Mouse (Mus musculus): ENCODE results near the gene Acap3. TPM values are rescaled to one million over a fixed set of nuclear protein-coding genes. Genes with fewer than 3 reads are reported as not detected.

Gene Acap3
- total RNA-seq, 2 experiments from 2014 or later, result 9.0 to 27.8 TPM

DNA sequence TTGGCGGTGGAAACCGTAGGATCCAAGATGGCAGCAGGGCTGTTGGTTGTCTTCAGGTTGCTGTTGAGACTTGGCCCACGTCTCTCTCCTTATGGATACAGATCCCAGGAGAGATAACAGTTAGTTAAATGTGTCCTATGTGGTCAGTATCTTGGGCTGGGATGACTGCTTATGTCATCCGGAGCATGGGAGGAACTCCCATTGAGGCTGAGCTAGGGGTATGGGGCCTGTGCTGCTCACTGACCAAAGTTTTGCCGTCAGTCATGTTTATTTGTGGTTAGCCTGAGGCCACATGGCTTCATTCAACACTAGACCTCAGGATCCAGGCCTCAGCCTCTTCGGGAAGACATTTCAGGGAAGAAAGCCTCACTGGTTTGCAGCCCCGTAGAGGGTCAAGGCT lies 20.2 kb upstream of the Acap3 start:
- ATAC-seq (replicated peaks; ENCODE audit: low FRiP score, low TSS enrichment, poor library complexity, severe bottlenecking), result no peak

DNA sequence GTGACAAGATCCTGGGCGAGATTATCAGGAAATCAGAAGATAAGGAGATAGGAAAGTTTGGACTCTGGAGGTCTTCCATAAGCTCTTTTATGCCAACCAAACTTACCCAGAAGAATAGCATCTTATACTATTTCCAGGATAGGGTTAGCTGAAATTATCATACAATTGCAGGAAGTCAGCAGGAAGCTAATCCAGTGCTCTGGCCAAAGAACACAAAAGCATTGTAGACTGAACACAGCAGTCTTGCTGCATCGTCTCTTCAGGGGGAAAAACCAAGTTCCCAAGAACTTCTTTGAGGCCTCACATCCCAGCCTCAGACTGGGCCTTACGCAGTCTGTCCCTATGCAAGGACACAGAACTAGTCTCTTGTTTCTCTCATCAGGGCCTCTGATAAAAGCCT lies 8.0 kb upstream of the Acap3 start:
- ATAC-seq (replicated peaks; ENCODE audit: low FRiP score, low TSS enrichment, poor library complexity, severe bottlenecking), result no peak

DNA sequence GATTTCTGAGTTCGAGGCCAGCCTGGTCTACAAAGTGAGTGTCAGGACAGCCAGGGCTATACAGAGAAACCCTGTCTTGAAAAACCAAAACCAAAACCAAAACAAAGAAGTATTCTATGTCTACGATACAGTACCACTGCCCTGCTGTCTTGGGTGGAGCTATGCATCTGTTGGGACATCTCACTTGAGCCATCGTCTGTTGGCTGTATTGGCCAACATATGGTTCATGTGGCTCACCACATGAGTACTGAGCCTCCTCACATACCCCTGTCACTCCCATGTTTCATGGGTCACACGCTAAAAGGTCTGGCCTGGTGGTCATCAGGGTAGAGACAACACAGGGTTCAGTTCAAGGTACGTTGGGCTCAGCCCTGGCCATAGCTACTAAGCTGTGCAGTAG lies 5.3 kb upstream of the Acap3 start:
- no peak for ATAC-seq (replicated peaks; ENCODE audit: low FRiP score, low TSS enrichment, poor library complexity, severe bottlenecking)

DNA sequence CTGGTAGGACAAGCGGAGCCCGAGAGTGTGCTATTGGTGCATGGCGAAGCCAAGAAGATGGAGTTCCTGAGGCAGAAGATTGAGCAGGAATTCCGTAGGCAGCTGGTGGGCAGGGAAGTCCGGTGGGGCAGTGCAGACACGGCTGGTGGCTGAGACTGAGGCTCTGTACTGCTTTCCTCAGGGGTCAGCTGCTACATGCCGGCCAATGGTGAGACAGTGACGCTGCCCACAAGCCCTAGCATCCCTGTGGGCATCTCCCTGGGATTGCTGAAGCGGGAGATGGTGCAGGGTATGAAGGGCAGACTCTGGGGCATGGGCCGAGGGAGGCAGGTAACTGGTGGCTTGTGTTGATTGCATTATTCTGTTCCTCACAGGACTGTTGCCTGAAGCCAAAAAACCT lies 3.9 kb upstream of the Acap3 start:
- ATAC-seq (replicated peaks; ENCODE audit: low FRiP score, low TSS enrichment, poor library complexity, severe bottlenecking), result no peak

- no peak for ATAC-seq (replicated peaks; ENCODE audit: low FRiP score, low TSS enrichment, poor library complexity, severe bottlenecking)
Measured at GRCm38 (mm10) chr4:155888181-155888580, 3.4 kb upstream of the Acap3 start.

GRCm38 (mm10) chr4:155889316-155889715 lies 2.3 kb upstream of the Acap3 start:
- no peak for ATAC-seq (replicated peaks; ENCODE audit: low FRiP score, low TSS enrichment, poor library complexity, severe bottlenecking)

DNA sequence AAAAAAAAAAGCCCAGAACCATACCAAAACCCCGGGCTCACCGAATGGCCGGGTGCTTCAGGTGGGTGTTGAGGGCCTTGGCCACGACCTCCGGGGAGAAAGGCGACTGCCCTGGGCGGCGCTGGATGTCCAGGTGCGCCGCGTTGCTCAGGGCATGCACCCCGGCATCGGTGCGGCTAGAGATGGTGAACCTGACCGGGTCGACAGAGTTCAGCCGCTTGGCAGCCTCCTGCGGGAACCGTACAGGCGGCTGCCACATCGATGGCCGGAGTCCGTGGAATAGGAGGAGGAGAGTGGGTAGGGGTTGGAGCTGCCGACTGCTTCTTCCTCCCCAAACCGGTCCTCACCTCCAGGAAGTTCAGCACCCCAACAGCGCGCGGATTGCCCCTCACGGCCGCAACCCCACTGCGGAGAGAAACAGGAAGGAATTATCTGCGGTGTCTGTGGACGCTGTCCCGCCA lies 581 bp upstream of the Acap3 start:
- no peak for ATAC-seq (replicated peaks; ENCODE audit: low FRiP score, low TSS enrichment, poor library complexity, severe bottlenecking)

DNA sequence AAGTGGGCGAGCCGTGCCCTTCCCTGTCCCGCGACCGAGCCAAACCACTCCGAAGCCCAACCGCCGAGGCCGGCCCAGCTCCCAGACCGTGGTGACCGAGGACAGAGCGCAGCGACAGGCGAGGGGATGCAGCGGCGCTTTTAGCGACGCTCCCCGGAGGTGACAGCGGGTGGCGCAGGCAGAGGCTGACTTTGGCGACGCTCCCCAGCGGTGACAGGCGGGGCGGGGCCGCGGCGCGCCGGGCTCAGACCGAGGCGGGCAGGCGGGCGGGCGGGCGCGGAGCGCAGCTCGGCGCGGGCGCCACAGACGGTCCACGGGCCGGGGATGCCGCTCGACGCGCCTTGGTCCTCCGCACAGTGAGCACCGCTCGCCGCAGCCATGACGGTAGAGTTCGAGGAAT lies 395 bp downstream of the Acap3 start:
- peak; percentile 49 for ATAC-seq (replicated peaks; ENCODE audit: low FRiP score, low TSS enrichment, poor library complexity, severe bottlenecking)

DNA sequence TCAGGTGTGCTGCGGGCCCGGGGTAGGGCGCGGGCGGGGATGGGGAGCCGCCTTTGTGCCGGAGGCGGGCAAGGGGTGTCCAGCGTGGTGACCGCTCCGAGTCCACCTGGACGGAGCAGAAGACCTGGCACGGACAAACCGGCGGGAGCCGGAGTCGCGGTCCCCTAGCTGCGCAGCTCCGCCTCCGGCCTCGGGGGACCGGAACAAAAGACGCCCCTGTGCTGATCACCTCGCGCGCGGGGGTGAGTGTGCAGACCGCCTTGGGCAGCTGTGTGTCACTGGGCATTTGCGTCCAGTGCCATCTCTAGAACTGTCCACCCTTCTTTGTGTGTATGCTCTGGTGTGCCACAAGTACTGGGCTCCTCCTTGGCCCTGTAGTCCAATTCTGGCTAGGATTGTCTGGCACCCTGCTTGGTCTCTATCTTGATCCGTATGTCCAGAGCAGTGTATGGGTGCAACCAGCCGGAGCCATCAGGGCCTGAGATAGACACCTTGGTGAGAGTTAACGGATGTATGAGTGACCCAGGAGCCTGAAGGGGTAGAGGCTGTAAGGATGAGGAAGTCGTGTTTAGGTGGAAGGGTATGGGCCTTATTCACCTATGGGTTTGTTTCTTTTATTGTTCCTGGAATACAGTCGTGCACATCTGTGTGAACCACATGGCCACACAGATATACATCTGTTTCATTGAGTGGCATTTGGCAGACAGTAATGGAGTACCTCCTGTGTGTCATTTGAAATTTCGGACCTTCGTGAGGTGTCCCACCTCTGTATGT lies 1.0 kb downstream of the Acap3 start:
- ATAC-seq (replicated peaks; ENCODE audit: low FRiP score, low TSS enrichment, poor library complexity, severe bottlenecking), result peak; percentile 15; the same call in 1 of the 2 replicates

GRCm38 (mm10) chr4:155893212-155893690 lies 1.6 kb downstream of the Acap3 start:
- ATAC-seq (replicated peaks; ENCODE audit: low FRiP score, low TSS enrichment, poor library complexity, severe bottlenecking), result no peak

DNA sequence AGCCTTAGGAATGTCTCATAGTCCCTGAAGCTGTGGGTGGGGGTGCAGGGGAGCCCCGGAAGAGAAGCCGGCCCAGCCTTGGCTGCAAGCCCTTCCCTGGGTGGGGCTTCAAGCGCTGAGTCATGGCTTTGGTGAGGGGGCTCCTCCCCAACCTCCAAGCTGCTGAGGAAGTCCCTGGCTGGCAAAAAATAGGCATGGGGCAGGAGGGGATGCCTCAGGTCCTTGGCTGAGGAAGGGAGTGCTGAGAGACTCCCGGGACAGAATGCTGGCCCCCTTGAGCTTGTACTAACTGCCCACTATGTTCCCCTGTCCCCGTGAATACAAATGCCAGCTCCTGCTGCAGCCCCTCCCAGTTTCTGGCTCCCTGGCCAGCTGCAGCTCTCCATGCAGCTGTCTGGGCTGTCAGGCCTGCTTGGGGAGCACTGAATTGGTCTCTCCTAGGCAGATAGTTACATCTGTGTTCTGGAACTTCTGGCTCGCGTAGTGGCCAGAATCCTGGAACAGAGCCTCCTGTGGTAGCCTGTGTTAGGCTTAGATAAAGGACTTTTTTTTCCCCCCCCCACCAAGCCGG lies 2.8 kb downstream of the Acap3 start:
- ATAC-seq (replicated peaks; ENCODE audit: low FRiP score, low TSS enrichment, poor library complexity, severe bottlenecking), result peak; percentile 46

DNA sequence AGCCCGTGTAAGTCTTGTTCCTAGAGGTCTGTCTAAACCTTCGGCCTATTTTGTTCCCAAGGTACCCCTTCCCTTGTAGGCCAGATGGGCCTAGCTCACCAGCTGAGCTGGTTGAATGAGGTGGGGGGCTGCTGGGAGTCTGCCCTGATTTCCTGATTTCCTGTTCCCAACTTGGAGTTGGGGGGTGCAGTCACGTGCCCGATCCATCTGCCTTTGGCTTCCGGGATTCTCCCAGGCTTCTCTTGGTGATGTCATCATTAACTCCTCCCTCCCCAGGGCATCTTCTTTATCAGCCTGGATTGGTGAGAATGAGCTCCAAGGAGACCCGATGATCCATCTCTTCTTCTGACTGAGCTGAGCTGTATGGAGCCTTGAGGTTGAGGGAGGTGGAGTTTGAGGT lies 3.6 kb downstream of the Acap3 start:
- no peak for ATAC-seq (replicated peaks; ENCODE audit: low FRiP score, low TSS enrichment, poor library complexity, severe bottlenecking)

- no peak for ATAC-seq (replicated peaks; ENCODE audit: low FRiP score, low TSS enrichment, poor library complexity, severe bottlenecking)
Measured at GRCm38 (mm10) chr4:155895826-155896225, 4.2 kb downstream of the Acap3 start.

DNA sequence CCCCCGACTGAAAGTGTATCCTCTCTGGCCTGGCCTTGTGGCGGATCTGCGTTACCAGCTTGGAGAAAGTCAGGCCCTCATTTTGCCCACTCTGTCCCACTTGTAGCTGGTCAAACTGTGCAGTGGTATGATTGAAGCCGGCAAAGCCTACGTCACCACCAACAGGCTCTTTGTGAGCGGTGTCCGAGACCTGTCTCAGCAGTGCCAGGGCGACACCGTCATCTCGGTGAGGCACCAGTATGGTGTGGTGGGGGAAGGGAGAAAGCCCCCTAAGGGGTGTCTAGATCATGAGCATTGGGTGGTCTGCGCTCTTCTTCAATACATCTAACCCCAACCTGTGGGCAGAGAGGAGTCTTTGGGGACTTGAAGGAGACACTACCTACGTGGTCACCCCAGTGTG lies 4.8 kb downstream of the Acap3 start:
- ATAC-seq (replicated peaks; ENCODE audit: low FRiP score, low TSS enrichment, poor library complexity, severe bottlenecking), result no peak

DNA sequence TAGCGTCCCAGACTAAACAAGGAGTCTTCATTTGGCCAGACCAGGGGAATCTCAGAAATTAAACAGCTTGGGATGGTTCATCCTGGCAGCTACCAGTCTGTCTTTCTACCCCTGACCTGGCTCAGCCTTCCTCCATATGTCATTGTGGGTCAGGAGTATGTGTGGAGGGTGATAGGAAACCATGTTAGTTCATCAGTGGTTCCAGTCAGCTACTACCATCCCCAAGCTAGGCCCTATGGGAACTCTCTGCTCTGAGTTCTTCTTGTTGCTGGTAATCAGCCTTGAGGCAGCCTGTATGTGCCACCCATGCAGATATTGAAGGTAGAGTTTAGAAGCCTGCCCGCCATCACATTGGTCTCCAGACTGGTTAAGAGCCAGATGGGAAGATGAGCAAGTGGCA lies 6.7 kb downstream of the Acap3 start:
- no peak for ATAC-seq (replicated peaks; ENCODE audit: low FRiP score, low TSS enrichment, poor library complexity, severe bottlenecking)

- no peak for ATAC-seq (replicated peaks; ENCODE audit: low FRiP score, low TSS enrichment, poor library complexity, severe bottlenecking)
Measured at GRCm38 (mm10) chr4:155899355-155899754, 7.7 kb downstream of the Acap3 start.

- ATAC-seq (replicated peaks; ENCODE audit: low FRiP score, low TSS enrichment, poor library complexity, severe bottlenecking), result no peak
Measured at GRCm38 (mm10) chr4:155901205-155901604, 9.6 kb downstream of the Acap3 start.

- no peak for ATAC-seq (replicated peaks; ENCODE audit: low FRiP score, low TSS enrichment, poor library complexity, severe bottlenecking)
Measured at GRCm38 (mm10) chr4:155903246-155903645, 11.6 kb downstream of the Acap3 start.

- 0 out of 2 replicates have a peak, but pooled peaks have one; percentile 18 for ATAC-seq (replicated peaks; ENCODE audit: low FRiP score, low TSS enrichment, poor library complexity, severe bottlenecking)
Measured at GRCm38 (mm10) chr4:155904318-155905102, 12.9 kb downstream of the Acap3 start.

DNA sequence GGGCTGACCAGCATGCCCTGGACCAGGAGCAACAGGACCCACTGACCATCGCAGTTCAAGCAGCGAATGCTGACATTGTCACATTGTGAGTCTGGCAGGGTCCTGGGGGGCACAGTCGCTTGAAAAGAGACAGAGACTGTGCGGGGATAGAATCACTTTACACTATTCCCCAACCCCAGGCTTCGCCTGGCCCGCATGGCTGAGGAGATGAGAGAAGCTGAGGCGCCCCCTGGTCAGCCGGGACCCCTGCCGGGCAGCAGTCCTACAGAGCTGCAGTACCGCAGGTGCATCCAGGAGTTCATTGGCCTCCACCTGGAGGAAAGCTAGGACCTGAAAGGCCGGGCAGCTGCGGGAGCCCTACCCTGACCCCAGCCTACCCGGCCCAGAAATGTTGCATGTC lies 14.0 kb downstream of the Acap3 start:
- no peak for ATAC-seq (replicated peaks; ENCODE audit: low FRiP score, low TSS enrichment, poor library complexity, severe bottlenecking)
